Mouse (Mus musculus) retina, postnatal 7 days (tissue): ENCODE data around the gene Map6.

Experiments used
- DNase-seq: peaks from one replicate; pipeline ENCODE4 v3.0.0-alpha.2; 2012; ENCODE audit warnings: low read depth, low spot score

Map6 gene

DNA sequence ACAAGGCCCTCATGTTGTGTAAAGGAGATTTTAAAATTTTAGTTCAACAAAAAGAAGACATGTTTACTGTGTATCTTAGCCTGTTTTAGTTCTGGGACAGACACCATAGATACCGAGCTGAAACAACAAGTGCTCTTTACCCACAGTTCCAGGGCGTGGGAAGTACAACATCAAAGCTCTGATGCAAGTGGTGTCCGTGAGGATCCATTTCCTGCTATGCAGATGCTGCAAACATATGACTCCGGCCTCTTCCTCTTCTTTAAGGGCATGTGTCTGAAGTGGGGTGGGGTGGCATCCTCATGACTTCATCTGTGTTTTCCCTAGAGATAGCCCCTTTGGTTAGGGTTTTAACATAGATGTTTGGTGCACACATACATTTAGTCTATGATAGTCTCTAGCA lies 3.7 kb upstream of the Map6 start:
- no peak for DNase-seq

DNA sequence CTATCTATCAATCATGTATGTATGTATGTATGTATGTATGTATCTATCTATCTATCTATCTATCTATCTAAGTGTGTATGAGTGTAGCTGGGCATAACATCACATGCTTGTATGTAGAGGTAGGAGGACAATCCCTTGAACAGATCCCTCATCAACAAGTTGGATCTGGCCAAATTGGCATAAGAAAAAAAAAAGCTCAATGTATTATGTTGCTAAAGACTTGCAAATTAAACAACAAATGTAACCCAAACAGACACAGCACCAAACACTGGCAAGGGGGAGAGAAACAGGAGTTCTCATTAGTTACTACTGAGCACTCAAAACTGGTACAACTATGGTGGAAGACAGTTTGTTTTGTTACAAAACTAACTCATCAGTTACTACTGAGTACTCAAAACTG lies 2.6 kb upstream of the Map6 start:
- DNase-seq: no peak

DNA sequence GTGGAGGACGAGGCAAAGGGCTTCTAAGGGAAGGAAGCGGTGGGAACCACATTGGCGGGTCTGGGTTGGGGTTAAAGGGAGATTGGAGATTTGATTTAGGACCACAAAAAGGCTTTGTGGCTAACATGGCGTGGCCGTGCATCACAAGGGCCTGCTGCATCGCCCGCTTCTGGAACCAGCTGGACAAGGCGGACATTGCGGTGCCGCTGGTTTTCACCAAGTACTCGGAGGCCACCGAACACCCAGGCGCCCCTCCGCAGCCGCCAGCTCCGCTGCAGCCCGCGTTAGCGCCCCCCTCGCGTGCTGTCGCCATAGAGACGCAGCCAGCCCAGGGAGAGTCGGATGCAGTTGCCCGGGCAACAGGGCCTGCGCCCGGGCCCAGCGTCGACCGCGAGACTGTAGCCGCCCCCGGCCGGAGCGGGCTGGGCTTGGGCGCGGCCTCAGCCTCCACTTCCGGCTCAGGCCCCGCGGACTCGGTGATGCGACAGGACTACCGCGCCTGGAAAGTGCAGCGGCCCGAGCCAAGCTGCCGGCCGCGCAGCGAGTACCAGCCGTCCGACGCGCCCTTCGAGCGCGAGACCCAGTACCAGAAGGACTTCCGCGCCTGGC lies 754 bp downstream of the Map6 start:
- DNase-seq: peak; percentile 46

DNA sequence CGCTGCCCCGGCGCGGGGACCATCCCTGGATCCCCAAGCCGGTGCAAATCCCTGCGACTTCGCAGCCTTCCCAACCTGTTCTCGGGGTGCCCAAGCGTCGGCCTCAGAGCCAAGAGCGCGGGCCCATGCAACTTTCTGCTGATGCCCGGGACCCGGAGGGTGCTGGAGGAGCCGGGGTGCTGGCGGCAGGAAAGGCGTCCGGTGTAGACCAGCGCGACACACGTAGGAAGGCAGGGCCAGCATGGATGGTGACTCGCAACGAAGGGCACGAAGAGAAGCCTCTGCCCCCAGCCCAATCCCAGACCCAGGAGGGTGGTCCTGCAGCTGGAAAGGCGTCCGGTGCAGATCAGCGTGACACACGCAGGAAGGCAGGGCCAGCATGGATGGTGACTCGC lies 1.3 kb downstream of the Map6 start:
- no peak for DNase-seq

DNA sequence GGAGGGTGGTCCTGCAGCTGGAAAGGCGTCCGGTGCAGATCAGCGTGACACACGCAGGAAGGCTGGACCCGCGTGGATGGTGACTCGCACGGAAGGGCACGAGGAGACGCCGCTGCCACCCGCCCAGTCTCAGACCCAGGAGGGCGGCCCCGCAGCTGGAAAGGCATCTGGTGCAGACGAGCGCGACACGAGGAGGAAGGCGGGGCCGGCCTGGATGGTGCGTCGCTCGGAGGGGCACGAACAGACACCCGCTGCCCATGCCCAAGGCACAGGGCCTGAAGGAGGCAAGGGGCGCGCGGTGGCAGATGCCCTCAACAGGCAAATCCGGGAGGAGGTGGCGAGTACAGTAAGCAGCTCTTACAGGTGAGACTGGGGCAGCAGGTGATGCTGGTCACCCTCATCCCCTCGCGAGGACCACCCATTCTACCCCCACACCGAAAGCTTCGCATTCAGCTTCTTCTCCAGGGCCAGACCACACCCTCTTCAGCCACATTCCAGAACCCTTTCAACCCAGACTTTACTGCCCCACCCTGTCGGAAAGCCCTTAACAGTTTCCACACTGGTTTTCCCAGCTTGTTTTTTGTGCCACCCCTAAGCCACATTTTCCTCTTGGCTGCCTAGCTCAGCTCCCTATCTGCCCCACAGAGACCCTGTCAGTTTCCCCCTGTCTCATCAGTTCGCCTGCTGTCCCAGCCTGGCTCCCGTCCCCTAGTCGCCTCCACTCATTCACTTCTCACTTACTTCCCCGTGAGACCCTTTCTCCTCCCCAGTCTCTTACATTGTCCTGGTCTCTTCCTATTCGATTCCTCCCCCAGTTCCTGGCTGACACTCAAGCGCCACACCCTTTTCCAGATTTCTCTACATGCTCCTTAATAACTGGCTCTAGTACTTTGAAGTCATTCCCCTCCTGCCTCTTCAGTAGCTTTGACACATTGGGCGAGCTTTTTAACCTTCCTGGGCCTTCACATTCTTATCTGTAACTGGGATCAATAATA lies 2.0 kb downstream of the Map6 start:
- no peak for DNase-seq

DNA sequence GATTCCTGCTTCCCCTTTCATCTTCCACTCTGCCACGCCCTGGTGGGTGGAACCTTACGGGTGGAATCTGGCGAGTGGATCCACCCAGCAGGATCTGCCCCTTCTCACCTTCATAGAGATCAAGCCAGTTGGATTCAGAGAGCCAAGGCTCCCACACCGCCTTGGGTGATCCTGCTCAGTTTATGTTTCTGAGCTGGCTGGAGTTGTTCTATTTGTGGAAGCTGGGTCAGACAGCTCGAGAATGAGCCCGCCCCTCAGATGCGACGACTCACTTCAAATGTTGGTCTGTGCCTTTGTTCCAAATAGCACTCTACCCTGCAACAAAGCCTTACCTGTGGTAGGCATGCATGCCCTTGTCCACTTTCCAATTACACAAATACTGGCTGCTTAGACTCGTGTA lies 4.4 kb downstream of the Map6 start:
- DNase-seq: no peak

DNA sequence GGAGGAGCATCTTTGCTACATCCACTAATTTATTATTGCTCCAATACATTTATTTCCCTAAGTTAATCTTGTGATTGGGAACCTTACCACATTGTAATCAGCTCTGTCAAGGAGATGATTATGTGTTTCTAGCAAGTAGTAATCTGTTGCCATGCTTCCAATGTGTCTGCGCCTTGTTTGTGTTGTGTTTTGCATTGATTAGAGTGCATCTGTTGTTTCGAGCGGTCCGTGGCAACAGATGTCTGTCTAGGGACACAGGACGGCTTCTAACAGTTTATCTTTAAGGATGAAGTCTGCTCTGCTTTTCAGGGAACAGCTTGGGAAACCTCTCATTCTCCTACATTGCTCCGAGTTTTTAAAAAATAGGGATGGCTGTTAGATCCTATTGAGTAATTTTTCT lies 7.9 kb downstream of the Map6 start:
- no peak for DNase-seq

DNA sequence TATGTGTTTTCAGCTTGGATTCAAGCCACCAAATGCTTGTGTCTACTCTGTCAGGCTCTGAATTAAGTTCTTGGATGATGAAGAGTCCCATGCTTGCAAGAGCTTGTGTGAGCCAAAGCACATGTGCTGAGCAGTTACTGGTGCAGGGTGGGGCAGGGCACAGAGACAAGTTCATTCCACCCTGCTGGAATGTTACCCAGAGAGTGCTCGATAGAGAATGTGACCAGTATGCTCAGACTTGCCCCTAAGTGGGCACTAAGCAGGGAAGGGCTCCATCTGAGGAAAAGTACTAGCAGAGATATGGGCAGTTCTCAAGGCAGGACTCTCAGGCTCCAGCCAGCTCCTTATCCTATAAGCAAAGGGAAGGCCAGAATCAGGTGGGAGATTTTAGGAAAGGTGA lies 9.4 kb downstream of the Map6 start:
- no peak for DNase-seq

DNA sequence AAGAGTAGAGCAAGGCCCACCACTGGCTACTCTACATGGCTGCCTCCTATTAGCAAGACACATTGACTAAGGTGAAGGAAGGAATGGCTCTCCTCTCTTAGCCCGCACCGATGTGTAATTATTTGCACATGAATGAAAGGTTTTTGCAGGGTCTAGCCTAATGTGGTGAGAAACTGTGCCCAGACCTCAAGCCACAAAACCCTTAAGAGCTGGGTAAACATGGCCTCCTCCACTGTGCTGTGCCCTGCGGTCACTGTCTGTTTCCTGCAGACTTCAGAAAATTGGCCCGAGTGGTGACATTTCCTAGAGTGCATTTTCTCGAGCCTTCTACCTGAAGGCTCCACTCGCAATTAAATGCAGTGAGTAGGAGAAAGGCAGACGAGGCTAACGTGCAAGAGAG lies 11.1 kb downstream of the Map6 start:
- no peak for DNase-seq

DNA sequence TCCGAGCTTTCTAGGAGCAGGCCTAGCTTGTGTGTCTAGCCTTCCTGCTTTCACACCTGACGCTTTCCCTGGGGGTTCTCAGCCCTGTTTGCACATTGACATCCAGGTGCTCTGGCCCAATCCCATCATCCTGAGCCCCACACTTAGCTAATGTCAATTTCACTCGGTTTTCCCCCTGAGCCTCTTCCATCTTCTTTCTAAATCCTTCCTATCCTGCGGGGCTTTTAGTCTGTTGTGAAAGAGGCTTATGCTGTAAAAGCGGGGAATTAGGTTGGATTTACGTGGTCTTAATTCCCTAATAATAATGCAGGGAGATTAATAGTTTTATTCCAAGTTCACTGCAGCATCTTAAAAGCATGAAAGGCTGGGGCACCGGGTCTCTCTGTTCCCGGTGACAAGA lies 12.3 kb downstream of the Map6 start:
- peak; percentile 64 for DNase-seq

DNA sequence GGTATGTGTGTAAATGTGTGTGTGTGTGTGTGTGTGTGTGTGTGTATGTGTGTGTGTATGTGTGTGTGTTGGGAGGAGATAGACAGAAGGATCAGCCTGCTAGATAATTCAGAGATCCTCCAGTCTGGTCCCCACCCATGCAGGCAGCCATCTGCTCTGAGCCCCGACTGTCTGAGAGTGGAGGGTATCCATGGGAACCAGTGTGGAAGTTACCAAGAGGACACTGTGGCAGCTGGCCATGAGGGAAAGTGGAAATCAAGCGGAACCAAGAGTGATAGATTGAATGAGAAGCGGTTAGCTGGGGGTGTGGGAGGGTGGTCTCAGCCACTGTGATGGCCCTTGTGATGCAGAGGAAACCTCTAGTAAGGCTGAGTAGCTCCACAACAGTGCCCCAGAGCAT lies 20.0 kb downstream of the Map6 start:
- no peak for DNase-seq

DNA sequence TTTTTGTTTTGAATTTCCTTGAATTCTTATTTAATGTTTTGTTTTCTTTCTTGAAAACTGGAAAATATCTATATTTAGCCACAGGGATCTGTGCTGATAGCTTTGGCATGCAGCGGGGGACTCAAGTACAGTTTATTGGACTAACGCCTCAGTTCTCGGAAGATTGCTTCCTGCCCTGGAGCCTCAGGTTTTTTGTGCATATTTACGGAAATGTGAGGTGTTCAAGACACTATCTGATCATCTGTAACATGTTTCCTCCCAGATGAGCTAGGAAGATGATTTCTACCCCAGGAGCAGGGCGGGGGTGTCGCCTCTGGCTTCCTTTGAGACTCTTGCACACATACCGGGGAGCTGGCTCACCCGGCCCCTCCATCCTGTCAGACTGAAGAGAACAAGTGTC lies 22.8 kb downstream of the Map6 start:
- no peak for DNase-seq

DNA sequence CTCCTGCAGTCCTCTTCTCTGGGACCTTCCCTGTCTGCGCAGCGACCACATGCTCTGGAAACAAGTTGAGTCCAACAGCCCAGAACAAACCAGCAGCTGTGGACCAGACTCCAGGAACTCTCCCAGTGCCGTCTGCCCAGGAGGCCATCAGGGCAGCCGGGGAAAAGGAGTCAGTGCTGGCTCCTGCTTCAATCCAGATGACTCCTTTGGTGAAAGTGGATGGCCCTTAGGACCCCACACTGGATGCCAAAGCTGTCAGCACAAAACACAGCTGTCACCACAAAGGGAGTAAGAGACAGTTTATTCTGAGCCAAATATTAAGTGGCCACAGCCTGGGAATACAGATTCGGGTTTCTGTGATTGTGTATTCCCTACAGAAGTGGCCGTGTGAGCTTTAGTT lies 23.7 kb downstream of the Map6 start:
- no peak for DNase-seq

DNA sequence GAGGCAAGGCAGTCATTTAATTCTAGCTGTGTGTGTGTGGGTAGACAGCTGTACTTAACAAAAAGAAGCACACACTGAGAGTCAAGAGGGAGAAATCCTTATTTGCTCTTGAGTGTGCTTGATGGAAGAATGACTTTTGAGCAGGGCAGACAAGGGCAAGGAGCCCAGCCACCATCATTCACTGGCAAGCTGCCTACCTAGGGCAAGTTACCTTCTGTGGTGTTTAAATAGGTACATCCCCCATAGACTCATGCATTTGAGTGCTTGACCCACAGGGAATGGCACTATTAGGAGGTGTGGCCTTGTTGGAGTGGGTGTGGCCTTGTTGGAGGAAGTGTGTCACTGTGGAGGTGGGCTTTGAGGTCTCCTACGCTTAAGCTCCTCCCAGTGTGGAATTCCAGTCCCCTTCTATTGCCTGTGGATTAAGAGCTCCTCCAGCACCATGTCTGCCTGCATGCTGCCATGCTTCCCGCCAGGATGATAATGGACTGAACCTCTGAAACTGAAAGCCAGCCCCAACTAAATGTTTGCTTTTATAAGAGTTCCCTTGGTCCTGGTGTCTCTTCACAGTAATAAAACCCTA lies 27.0 kb downstream of the Map6 start:
- no peak for DNase-seq

DNA sequence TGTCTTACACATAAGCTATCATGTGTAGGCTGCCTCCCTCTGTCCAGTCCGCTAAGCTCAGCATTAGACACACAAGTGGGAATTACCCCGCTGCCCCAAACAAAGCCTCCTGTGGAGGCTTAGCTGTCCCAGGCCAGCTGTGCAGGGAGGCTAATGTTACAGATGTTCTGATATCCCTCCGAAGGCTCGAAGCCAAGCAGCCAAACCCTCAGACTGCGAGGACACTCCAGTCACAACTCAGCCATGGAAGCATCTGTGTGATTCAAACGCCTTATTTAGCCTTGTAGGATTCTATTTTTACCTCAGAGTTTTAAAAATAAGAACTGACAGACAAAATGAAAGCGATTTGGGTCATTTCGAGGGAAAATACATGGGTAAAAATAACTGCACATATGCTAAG lies 27.9 kb downstream of the Map6 start:
- DNase-seq: peak; percentile 31

DNA sequence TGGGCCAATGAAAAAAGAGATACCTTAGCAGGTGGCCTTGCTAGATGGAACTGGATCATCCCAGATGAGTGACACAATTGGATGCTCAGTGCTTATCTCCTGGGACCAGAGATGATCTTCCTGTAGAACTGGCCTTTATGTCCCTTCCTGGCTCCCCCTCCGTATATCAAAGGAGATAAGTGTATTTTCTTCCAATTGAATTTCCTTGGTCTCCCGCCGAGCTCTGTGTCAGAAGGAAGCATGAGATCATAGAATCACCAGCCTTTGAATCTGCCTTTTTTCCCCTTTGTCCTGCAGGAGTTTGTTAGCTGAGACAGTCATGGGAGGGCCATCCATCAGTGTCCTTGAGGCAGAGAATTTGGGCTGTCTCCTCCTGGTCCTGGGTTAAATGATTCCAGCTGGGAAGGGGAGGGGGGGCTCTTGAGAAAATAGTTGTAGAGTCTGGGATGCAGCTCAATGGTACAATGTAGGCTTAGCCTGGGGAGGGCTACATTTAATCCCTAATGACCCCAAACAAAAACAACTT lies 33.5 kb downstream of the Map6 start:
- DNase-seq: no peak

DNA sequence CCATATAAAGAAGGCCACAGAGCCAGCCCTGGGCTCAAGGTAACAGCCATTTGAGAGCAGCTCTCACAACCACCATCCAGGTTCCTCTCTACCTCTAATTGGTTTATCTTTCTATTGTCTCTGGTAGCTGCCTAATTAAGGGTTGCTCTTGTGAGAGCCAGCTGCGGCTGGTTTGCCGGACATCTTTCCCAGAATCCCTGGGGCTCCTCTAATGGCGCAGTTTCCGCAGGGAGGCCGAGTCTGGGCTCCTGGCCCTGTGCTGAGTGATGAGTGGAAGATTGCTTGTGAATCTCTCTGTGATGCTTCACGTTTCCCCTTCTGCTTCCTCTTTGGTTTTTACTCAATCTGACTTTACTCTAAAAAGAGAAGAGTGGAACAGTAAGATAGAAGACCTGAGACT lies 36.8 kb downstream of the Map6 start:
- DNase-seq: no peak

DNA sequence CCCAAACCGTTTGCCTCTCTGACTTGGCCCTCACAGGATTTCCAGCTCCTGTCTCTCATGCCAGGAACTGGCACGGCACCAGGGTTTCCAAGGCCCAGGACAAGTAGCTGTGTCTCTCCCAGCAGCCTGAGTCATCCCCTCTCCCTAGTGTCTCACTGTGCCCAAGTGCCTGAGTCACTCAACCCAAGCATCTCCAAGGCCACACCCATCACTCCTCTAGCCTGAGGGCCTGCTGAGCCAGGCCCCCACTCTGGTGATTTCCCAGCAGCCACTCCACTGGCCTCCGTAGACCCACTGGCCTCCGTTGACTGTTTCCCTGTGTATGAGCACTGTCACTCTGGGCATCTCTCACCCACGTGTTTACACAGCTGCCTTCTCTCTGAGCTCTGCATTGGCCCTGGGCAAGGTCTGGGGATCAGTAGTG lies 37.7 kb downstream of the Map6 start:
- no peak for DNase-seq

DNA sequence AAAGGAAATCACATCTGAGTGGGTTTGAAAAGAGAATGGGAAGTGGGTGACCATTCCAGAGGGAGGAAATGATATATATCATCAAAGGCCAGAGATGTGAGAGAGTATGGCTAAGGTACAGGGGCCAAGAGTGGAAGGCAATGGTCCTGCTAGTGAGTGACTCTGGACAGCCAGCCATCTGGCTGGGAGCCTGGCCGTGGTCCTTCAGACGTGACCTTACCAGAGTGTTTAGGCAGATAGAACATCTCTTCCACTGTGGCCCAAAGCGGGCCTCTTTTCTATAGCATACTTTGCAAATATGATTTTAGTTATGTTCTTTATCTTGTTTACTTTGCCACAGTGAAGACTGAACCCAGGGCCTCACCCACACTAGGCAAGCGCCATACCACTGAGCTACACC lies 38.4 kb downstream of the Map6 start:
- DNase-seq: no peak

DNA sequence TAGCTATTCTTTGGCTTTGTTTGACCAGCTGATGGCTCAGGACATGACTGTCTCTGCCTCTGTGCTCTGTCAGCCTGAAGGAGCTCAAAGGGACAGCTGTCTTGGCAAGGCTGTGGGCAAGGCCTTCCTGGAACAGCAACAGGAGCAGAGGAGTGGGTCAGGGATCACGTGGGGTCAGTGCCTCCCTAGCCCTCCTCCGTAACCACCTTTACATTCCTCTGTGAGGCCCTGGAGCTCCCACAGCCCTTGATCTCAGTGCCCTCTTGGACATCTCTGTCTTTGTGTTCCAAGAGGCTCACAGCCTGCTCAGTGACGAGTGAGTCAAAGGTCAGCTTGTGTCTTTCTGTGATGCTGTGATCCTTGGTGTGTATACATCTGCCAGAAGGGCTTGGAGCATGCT lies 39.4 kb downstream of the Map6 start:
- DNase-seq: no peak

DNA sequence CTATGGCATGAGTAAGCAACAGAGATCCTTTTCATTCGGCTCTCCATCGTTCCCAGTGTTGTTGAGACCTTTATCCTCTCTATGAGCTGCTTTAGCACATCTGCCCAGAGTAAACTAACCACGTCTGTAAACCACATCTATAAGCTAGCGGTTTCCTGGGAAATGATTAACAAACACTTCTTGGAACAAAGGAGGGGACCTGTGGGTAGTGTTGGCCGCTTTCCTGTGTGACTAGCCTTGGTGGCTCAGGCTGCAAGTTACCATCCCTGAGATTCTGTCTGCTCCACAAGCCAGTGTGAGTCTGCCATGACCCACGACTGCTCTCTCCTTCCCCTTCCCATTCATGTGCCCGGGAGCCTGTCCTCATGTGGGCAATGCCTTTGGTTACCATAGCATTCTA lies 44.2 kb downstream of the Map6 start:
- no peak for DNase-seq

DNA sequence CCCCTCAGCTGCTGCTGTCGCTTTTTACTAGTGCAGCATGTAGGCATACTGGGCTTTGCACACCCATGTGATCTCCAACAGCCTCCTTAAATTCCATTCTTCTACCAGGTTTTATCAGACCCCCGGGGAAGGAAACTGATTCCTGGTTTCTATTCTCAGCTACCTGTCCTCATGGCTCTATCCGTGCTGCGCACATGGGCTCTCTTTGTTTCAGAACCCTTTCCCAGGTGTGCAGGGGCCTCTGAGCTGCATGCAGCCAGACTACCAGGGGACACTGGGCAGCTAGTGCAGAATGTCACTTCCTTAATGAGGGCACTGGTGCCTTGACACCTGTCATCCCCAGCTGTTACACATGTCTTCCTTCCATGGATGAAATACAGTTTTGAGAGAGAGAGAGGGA lies 44.8 kb downstream of the Map6 start:
- no peak for DNase-seq

DNA sequence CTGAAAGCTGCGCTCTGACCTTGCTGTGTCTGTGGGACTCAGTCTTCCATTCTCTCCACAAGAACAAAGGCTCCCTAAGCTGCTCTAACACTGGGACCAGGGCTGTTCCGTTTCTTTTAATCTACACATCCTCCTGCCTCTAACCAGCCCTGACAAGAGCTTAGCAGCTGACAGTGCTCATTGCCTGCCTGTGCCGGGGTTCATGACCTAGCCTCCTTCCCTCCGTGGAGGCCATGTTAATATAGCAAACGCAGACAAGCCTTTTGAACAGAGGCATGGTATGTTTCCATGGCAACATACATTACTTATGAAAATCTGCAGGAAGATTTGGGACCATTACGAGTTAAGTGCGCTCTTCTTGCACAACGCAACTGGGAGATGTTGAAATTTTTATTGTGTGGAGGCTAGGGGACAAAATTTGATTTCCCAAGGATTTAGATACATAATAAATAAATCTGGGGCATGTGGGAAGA lies 45.5 kb downstream of the Map6 start:
- DNase-seq: no peak
